Mouse (Mus musculus): ENCODE measurements around the gene Ube2m.

Gene Ube2m

DNA sequence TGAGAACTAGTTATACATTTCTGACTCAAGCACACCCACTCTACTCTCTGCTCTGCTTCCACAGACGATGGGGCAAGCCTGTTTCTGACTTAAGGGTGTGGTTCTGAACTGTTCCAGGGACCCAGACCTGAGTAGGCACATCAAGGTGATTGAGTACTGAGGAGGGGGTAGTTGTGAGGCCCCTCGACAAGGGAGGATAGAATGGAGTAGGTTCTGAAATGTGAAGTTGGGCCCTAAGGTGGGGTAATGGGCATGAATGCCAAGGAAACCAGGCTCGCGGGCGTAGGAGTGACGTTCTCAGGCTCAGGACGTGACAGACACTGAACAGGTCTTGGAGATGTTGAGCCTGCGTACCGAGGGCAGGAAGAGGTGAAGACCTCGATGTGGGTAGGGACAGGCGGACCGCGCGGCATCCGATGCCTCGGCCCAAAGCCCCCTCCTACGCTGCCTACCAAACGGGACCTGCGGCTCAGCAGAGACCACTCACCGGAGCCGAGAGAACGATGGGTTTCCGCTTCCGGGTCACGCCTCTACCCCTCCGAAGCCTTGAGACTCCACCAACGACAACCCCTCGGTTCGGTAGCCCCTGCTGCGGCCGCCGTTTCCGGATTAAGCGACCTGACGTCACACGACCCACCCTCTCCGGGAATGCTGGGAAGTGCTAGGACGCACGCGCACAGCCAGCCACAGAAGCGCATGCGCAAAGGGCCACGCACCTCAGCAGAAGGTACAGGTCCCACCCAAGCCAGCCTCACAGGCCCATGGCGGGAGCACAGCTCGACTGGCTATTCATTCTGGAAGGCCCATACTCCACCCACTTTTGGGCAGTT, 3.7 kb downstream of the Ube2m start, which contains the start of gene Chmp2a:
Chmp2a (minus strand) TSS at position 660 of the 830 bp plus-strand sequence.
- CTCF ChIA-PET, result interaction anchor here (0.5 kb wide), 1 partner anchor 29 kb away, joined by 4 read pairs; no protein-coding TSS in a partner anchor

DNA sequence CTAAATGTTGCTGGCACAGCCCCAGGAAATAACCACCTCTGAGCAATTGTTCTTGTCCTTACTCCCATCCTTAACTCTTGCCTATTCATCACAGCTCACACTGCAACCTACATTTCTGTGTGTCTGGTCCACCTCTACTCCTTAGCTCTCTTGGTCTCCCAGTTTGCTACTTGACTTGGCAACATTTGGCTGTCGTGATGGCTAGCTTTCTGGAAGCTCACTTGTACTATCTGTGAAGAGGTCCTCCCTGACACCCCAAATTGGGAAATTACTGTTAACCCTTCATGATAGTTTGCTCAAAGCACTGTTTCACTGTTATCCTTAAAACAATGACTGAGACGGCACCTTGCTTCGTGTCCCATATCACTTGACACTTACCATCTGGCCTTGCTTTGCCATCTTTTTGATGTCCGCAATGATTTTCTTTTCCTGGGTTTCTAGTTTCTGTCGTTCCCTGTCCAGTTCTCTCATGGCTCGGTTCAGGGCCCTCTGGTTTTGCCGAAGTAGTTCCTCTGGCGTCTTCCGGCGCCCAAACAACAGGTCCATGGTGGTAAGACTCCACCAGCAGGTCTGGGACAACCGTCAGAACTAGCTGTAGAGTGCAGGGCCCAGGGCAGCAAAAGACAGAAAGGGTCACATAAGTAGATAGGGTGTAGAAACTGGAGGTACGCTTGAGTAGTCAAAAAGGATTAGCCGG, 4.5 kb downstream of the Ube2m start:
- CTCF ChIA-PET, result no interaction called here

DNA sequence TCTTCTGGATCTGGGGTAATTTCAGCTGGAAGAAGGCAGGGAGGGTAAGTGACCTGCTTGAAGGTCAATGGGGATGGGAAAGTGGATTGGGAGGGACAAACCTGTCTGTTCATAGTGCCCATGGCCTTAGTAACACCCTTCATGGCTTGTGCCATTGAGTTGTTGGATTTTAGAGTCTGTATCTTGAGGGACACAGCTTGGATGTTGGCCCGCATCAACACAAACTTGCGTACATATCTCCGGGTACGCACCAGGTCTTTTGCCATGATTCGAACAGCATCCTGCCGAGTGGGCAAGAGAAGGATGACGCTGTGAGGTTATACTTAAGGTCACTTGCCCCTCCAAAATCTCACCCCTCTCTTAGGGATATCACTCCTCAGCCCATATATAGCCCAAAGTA, 5.5 kb downstream of the Ube2m start:
- CTCF ChIA-PET, result no interaction called here

- CTCF ChIA-PET, result no interaction called here
Observed at GRCm38 (mm10) chr7:13031983-13032382, 6.1 kb downstream of the Ube2m start.

GRCm38 (mm10) chr7:13031069-13031468, 7.0 kb downstream of the Ube2m start:
- CTCF ChIA-PET, result no interaction called here

GRCm38 (mm10) chr7:13028986-13029385, 9.1 kb downstream of the Ube2m start:
- CTCF ChIA-PET, result no interaction called here

- CTCF ChIA-PET, result interaction anchor here (1.4 kb wide), 1 partner anchor 11 kb away, joined by 3 read pairs; no protein-coding TSS in a partner anchor
Observed at GRCm38 (mm10) chr7:13025511-13026112, 12.5 kb downstream of the Ube2m start.

- CTCF ChIA-PET, result interaction anchor here (1.4 kb wide), 1 partner anchor 12 kb away, joined by 3 read pairs; no protein-coding TSS in a partner anchor
Observed at GRCm38 (mm10) chr7:13024805-13025204, 13.3 kb downstream of the Ube2m start.

DNA sequence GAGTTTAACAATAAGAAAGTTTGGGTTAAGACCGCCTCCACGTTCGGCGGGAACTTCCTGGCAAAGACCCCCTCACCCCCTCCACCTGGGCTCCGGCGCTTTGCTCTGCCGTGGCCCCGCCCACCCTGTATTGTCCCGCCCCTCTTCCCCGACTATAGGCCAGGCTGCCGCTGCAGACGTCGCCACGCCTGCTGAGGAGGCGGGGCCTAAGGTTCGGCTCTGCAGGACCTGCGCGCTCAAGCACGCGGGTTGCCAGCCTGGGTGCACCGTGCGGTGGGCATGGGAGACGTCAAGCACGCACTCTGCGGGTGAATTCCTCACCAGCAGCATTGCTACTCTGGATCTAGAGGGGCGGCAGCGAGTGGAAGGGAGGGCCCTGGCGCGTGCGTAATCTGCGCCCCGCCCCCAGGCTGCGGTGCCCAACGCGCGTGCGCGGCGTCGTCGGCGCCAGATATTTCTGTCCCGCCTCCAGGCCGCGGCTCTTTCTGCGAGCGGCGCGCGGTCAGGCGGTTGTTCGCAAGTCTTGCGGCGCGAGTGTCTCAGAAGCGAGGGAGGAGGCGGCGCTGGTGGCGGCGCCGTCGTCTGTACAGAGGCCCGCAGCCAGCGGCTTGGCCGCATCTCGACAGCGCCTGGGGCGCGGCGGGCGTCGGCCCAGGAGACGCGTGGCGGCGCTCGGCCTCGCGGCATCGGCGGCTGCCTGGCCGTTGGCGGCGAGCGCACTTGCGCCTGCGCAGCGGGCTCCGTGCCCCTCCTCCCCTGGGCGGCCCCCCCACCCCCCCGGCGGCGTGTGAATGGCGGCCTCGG, 13.9 kb downstream of the Ube2m start:
- CTCF ChIA-PET, result no interaction called here

DNA sequence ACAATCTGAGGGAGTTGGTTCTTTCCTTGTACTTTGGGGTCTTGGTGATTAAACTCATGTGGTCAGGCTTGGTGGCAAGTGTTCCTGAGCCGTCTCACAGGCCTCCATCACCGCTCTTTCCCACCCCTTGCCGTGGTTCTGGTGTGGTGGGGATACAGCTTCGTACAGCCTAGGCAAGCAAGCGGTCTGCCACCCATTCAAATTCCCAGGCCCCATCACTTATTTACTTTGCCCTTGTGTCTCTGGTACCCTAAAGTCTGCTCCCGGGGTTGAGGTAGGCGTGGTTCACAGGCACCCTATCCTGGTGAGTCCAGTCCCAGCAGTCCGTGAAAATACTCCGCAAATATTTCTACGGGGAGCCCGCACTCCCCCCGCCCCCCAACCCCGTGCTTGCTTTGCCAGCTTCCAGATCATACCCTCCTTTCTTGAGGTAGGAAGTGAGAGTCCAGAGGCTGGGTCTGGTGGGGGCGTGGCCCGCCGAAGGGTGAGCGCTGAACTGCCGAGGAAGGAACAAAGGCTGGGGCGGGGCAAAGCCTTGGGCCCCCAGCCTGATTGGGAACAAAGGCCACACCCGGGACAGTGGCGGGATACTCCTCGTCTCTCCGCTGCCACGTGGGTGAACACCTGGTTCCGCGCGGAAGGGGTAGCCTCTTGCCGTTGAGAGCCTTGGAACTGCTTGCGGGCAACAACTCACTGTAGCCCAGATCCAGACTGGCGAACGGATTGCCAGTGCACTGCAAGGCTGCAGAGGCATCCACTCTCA, 15.1 kb downstream of the Ube2m start:
- CTCF ChIA-PET, result interaction anchor here (0.7 kb wide), 1 partner anchor 16 kb away, joined by 4 read pairs; no protein-coding TSS in a partner anchor

- CTCF ChIA-PET, result no interaction called here
Observed at GRCm38 (mm10) chr7:13015217-13015616, 22.9 kb downstream of the Ube2m start.

- CTCF ChIA-PET, result interaction anchor here (1.0 kb wide), 1 partner anchor 28 kb away, joined by 3 read pairs; no protein-coding TSS in a partner anchor
Observed at GRCm38 (mm10) chr7:13014275-13014839, 23.7 kb downstream of the Ube2m start.

GRCm38 (mm10) chr7:13013671-13014070, 24.4 kb downstream of the Ube2m start:
- CTCF ChIA-PET, result interaction anchor here (1.0 kb wide), 1 partner anchor 29 kb away, joined by 3 read pairs; no protein-coding TSS in a partner anchor

- CTCF ChIA-PET, result interaction anchor here (0.7 to 1.0 kb wide), 5 partner anchors 11 to 199 kb away, joined by 3 to 8 read pairs (median 4); partner anchors contain the start of gene Slc27a5
Observed at GRCm38 (mm10) chr7:13010005-13010908, 27.8 kb downstream of the Ube2m start, which contains the start of gene Zbtb45. TSS of gene Zbtb45 (minus strand) at chr7:13010034.

GRCm38 (mm10) chr7:13009143-13010004, 28.7 kb downstream of the Ube2m start:
- CTCF ChIA-PET, result interaction anchor here (0.7 to 1.0 kb wide), 5 partner anchors 12 to 198 kb away, joined by 3 to 8 read pairs (median 4); partner anchors contain the start of gene Slc27a5

DNA sequence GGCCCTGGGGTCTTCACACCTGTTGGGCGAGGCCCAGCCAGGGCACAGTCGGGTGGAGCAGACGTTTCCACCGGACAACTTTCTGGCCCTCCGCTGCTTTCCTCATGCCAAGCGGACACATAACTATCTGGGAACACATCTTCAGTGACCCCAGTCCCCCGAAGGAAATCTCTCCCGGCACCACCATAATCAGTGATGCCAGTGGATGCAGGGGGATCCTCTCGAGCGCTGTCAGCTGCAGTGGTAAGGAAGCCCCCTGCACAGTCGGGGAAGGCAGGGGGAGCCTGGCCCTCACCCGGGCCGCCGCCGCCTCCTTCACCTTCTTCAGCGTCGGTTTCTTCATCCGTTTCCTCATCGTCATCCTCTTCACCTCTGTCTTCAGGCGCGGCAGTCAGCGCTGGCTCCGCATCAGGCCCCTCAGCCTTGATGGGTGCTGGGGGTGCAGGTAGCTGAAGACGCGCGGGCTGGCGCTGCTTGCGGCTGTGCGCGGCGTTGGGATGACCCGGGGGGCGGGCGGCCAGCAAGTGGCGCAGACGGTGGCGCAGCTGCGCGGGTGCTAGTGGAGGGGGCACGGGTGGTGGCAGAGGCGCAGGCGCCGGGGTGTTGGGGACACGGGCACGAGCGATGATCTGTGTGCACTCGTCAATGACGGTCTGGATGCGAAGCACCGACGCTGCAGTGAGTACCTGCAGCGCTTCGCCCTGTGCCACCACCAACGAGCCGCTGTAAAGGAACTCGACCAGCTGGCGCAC, 30.6 kb downstream of the Ube2m start:
- CTCF ChIA-PET, result interaction anchor here (0.6 kb wide), 1 partner anchor 10 kb away, joined by 3 read pairs; no protein-coding TSS in a partner anchor

GRCm38 (mm10) chr7:13006531-13006930, 31.5 kb downstream of the Ube2m start:
- CTCF ChIA-PET, result no interaction called here
